Mouse (Mus musculus): Measurements from ENCODE around the gene Amigo1.
"Not testable (repeated sequence)": the region's sequence is repeated elsewhere in the genome, so short reads cannot be mapped to it uniquely, and the experiment has no call there.

Amigo1 gene

DNA sequence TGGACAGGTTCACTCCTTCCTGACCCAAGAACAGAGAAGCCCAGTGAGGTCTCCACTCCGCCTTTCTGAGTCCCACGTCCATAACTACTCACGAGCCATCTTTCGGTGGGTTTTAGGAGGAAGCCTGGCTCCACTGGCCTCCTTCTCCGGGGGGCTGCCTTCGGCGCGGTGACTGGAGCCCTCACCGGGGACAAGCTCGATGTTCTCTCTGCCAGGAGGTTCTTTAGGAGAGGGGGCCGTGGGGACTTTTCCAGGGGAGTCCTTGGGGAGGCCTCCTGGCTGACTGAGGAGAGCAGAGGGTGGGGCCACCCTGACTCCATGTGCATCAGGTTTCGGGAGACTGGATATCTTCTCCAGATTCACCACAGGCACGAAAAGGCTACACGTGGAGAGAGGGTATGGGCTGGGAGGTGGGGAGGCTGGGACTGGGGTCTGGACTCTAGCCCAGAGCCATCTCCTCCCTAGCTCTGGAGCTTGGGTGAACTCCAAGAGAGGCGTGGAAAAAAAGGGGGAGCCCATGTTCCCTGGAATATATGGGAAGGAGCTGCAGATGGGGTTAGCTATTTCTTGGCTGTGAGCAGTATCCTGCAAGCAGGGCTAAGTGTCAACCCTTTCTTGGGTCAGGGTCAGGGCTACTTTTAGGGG is 20.7 kb downstream of the Amigo1 start:
- intact Hi-C loops (cut with DNase I), result no loop called here

GRCm38 (mm10) chr3:108209001-108209400 is 22.9 kb downstream of the Amigo1 start:
- intact Hi-C loops (cut with DNase I), result no loop called here

DNA sequence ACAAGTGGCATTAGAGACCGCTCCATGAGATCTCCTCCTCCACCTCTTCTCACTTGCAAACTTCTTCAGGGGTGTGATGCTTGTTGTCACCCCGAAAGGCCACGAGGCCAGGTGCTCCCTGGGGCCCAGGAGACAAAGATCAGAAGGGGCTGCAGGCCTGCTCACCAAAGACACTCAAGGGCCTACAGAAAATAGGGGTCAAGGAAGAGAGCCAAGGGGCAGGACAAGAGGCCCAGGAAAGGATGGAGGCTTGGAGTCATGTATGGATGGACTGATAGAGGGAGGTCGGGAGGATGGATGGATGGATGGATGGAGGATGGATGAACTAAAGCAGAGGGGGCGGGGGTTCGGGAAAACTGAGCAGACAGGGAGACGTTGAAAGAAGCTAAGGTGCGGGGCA is 23.4 kb downstream of the Amigo1 start:
- intact Hi-C loops (cut with DNase I), result no loop called here

DNA sequence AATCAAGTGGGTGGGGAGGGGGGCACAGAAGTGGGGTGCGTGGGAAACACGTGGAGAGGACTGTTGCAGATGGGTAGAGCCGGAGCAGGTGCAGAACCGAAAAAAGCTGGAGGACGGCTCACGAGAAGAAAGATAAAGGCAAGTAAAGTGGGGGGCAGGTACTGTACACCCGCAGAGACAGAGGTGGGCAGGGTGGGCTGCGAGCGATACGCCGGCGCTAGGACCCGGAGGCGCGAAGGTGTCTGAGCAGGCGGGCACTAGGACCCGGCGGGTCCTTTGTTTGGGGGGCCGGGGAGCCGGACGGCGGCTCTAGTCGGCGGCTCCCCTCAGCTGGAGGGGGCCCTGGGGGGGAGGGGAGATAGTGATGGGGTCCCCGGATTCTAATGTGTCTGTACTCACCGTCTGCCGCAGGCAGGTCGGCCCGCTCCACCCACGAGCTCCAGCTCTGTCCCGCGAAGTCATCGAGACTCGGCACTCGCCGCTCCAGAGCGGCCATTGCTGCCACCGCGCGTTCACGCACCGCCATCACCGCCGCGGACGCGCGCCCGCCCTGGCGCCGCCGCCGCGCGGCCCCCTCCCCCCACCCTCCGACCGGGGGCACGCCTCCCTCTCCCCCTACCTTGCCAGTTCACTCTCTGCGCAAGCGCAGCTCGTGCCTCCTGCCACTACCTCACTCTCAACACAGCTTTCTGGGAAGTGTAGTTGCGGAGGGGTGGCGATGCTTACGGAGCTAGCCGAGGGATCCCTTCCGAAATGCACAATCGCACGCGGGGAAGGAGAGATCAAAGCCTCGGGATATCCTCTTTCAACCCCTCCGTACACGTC is 24.0 kb downstream of the Amigo1 start:
- intact Hi-C loops (cut with DNase I), result loop anchor here (5.0 kb wide), 1 partner anchor 42 kb away; no protein-coding TSS in a partner anchor

GRCm38 (mm10) chr3:108210771-108211139 is 24.6 kb downstream of the Amigo1 start, which contains the start of gene Atxn7l2:
TSS of gene Atxn7l2 (minus strand) at chr3:108210934.
- intact Hi-C loops (cut with DNase I), result loop anchor here (5.0 kb wide), 1 partner anchor 42 kb away; no protein-coding TSS in a partner anchor

DNA sequence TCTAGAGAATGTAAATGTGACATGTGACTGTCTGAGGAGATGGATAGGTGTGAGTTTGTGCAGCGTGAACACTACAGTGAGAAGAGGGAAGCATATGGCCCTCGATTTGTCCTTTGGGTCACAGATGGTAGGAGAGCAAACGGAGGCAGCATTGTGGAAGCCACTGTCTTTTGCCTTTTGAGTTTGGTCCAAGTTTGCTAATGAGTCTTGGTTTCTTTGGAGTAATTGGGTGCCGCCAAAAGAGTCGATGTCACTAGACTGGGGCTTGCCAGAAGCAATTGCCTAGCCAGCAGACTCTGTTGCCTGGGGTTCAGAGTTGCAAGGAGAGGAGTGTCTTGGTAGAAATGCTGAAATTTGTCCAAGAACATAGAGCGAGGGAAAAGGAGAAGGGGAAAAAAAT is 25.7 kb downstream of the Amigo1 start:
- intact Hi-C loops (cut with DNase I), result loop anchor here (5.0 kb wide), 1 partner anchor 40 kb away; no protein-coding TSS in a partner anchor

- intact Hi-C loops (cut with DNase I), result loop anchor here (5.0 kb wide), 1 partner anchor 40 kb away; no protein-coding TSS in a partner anchor
Observed at GRCm38 (mm10) chr3:108212406-108212805, 26.3 kb downstream of the Amigo1 start.

- intact Hi-C loops (cut with DNase I), result loop anchor here (5.0 kb wide), 1 partner anchor 38 kb away; no protein-coding TSS in a partner anchor
Observed at GRCm38 (mm10) chr3:108214734-108215133, 28.6 kb downstream of the Amigo1 start.

DNA sequence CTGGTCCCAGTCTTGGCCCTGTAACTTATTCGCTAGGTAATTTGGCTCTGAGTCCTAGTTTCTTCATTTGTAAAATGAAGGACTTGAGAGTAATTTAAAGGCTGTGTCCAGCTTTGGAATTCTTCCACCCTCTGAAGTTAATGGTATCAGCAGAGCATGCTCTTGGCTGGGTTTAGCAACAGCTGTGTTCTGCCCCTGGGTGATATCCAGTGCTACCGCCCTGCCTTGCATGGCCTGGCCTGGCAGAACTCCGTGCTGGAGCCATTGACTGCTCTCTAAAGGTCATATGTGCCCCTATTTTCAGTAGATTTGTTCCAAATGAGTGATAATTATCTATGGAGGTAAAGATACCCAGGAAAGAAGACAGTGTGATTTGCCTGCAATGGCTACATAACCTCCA is 34.5 kb downstream of the Amigo1 start:
- intact Hi-C loops (cut with DNase I), result no loop called here

DNA sequence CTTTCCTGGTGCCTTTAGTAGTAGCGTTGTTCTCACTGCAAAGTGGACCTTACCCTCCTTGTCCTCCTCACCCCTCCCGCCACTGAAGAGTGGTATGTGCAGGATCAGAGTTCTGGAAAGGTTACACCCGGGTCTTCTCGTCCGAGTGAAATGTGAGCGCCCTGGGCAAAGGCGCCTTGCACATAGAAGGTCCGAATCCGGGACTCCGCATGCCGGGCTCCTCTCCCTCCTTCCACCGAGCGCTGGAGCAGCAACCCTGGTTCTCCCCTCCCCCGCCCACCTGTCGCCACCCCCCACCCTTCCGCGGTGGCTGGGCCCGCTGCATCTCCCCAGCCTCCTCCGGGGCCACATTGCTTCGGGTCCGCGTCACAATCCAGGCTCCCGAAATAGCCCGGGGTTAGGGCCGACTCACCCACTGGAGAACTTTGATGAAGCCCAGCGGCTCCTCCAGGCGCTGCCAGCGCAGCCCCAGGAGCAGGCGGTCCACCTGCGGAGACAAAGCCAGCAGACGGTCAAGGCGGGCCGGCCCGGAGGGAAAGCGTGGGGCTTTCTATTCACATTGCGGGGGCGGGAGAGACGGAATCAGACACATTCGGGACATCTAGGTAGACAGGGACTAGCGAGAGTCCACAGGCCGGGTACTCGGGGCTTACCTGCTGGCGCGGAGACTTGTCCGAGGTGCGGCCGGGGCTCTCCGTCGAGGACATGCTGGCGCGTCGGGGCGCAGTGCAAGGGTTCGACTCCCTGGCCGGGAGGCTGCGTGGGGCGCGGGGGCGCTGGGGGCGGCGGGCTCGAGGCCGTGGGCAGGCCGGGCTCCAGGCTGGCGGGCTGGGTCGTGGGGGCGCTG is 39.8 kb downstream of the Amigo1 start:
- intact Hi-C loops (cut with DNase I), result no loop called here

DNA sequence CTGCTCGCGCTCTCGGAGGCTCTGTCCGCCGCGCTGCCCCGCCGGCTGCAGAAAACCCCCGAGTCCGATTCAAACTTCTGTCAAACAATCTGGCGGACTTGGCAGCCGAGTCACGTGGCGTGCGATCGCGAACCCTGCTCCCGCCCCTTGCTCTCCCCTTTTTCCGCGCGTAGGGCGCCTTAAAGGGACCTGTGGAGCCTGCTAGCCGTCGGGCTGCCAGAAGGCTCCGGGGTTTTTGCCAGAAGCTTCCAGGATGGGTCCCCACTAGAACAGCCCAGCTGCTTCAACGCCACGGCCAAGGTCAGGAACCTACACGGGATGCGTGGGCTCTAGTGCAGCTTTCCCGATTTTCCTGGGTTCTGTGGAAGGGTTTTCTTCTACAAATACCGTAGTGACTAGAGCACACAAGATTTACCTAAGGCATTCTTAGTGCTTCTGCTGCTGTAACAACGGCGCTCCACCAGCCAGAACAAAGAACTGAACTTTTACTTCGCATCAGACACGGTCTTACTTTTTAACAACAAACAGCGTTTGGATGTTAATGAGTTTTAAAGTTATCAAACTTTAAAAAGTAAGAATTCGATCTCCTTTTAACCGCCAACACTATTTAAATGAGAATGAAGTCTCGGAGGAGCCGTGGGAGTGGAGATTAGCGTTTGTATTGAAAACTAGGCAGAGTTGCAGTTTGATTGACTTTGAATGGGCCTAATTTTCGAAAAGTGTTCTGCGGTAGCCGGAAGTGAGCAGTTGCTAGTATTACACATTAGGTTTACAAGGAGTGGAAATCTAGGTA is 40.6 kb downstream of the Amigo1 start, which contains the start of gene Sypl2:
Sypl2 (minus strand) TSS at position 91 of the 793 bp plus-strand sequence.
- intact Hi-C loops (cut with DNase I), result no loop called here

GRCm38 (mm10) chr3:108227521-108227920 is 41.4 kb downstream of the Amigo1 start:
- intact Hi-C loops (cut with DNase I), result no loop called here

- intact Hi-C loops (cut with DNase I), result no loop called here
Observed at GRCm38 (mm10) chr3:108231646-108232045, 45.5 kb downstream of the Amigo1 start.

DNA sequence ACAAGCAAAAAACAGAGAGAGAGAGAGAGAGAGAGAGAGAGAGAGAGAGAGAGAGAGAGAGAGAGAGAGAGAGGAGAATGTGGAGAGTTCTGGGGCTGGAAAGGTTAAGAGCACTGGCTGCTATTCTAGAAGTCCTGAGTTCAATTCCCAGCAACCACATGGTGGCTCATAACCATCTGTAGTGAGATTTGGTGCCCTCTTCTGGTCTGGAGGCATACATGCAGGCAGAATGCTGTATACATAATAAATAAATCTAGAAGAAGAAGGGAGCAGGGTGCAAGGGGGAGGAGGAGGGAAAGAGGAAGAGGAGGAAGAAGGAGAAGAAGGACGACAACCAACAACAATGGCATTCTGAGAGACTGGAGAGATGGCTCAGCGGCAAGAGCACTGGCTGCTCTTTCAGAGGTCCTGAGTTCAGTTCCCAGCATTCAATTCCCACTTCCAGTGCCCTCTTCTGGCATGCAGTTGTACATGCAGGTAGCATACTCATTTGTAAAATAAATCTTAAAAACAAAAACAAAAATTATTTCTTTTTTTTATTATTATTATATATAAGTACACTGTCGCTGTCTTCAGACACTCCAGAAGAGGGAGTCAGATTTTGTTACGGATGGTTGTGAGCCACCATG is 51.5 kb downstream of the Amigo1 start:
- intact Hi-C loops (cut with DNase I), result not testable (repeated sequence)

DNA sequence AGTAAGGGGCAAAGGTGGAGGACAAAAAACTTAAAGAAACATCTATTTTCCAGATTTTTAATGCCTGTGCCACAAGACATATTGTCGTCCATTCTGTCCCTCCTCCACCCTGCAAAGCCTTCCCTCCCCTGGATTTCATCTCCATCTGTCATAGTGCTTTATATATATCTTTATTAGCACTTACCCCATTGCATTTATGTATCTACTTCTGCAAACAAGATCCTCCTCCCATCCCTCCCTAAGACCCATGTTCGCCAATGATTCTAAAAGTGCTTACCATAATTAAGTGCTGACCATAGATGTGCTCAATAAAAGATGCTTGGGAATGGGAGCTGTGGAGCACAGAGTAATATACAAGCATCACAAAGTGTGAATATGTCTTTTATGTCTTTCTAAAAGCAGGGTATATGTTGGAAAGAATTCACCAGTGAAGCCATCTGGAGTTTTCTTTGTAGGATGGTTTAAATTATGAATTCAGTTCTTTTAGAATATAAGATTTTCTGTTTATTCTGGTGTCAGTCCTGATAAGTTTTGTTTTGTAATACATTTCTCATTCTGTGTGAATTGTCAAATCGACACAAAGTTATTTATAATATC is 55.2 kb downstream of the Amigo1 start:
- intact Hi-C loops (cut with DNase I), result no loop called here

All from adrenal gland (tissue).